Mouse (Mus musculus) heart, adult 2 months (tissue): ENCODE measurements around the gene Ceacam19.

ENCODE experiments used
- CTCF ChIP-seq: fragments of 200-600 bp; IDR thresholded peaks from 2 replicates; pipeline ENCODE4 v1.8.1; 2022; ENCODE audit warnings: antibody characterized with exemption, mild to moderate bottlenecking, moderate library complexity
- EP300 ChIP-seq: fragments of 200-500 bp; IDR thresholded peaks from 2 replicates; pipeline ENCODE4 v1.6.1; 2011; ENCODE audit warnings: low read depth, low read length, control low read depth; ENCODE audit not compliant: insufficient read depth

GRCm38 (mm10) chr7:19911292-19911658, 23.5 kb upstream of the Ceacam19 start:
- no peak for TF ChIP-seq CTCF
- no peak for TF ChIP-seq EP300
